Mouse (Mus musculus) B cell, adult 67 days (primary cell): ENCODE results near the gene Bms1. TPM values are rescaled to one million over a fixed set of nuclear protein-coding genes. Genes with fewer than 3 reads are reported as not detected.

Experiments used
- total RNA-seq, 2 experiments: library from RNA; stranded (reverse); gene quantifications; 4 replicates each; pipeline ENCODE4 v1.2.4; 2023

Bms1 gene
- total RNA-seq, result 10 to 100 TPM; 58.3 to 59.0 TPM

GRCm38 (mm10) chr6:118419050-118419920 lies at the start of gene Bms1:
TSS of gene Bms1 (minus strand) at chr6:118419474.

GRCm38 (mm10) chr6:118455042-118455631 lies 35.9 kb upstream of the Bms1 start, which contains the start of gene Zfp248:
TSS of gene Zfp248 (minus strand) at chr6:118455528.

Other genes with a start within 250 kb of the Bms1 start
- not detected for gene Ret, start 221.8 kb downstream of the Bms1 start, total RNA-seq
- 1 to 10 TPM; 2.0 to 2.7 TPM for gene Zfp248, start 36.1 kb upstream of the Bms1 start, total RNA-seq
- gene Zfp9, start 59.8 kb upstream of the Bms1 start, total RNA-seq, result not detected
- gene Ankrd26, start 142.8 kb upstream of the Bms1 start, total RNA-seq, result 10 to 100 TPM in 1 of 2 experiments, 1 to 10 TPM in 1; 9.8 to 12.3 TPM